Mouse (Mus musculus): Measurements from ENCODE around the gene H2al2c. TPM values are rescaled to one million over a fixed set of nuclear protein-coding genes. Genes with fewer than 3 reads are reported as not detected.

H2al2c gene
- not detected for polyA plus RNA-seq (2014; fragmentation: Illumina TruSeq; extraction: RNeasy Lipid Tissue Mini Kit (QIAGEN cat#74804))

DNA sequence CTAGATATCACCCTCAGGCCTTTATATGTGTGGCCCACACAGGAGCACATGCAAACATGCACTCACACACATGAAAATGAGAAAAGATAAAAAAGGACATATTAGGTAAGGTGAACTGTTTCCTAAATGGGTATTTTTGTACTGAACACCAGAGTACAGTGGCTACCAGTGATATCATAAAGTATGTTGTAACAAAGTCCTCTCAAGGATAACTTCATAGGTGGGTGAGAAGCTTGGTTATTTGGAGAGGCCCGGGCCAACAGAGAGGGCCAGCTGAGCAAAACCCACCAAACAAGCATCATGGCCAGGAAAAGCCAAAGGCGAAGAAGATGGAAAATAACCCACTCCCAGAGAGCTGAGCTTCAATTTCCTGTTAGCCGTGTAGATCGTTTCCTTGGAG lies at the start of gene H2al2c:
TSS of gene H2al2c (plus strand) at position 301 of the 400 bp plus-strand sequence.

Other genes starting within 250 kb of the H2al2c start
- gene Sry, start 64.6 kb downstream of the H2al2c start, polyA plus RNA-seq (2014; fragmentation: Illumina TruSeq; extraction: RNeasy Lipid Tissue Mini Kit (QIAGEN cat#74804)) = not detected
- not detected for gene H2al2b, start 121.6 kb downstream of the H2al2c start, polyA plus RNA-seq (2014; fragmentation: Illumina TruSeq; extraction: RNeasy Lipid Tissue Mini Kit (QIAGEN cat#74804))
- gene Gm4064, start 197.1 kb downstream of the H2al2c start, polyA plus RNA-seq (2014; fragmentation: Illumina TruSeq; extraction: RNeasy Lipid Tissue Mini Kit (QIAGEN cat#74804)) = not detected
- not detected for gene Rbmy, start 231.6 kb downstream of the H2al2c start, polyA plus RNA-seq (2014; fragmentation: Illumina TruSeq; extraction: RNeasy Lipid Tissue Mini Kit (QIAGEN cat#74804))
- not detected for gene Gm10256, start 231.6 kb downstream of the H2al2c start, polyA plus RNA-seq (2014; fragmentation: Illumina TruSeq; extraction: RNeasy Lipid Tissue Mini Kit (QIAGEN cat#74804))